Mouse (Mus musculus) heart, embryonic 16.5 days (tissue): ENCODE results near the gene Syn3. TPM values are rescaled to one million over a fixed set of nuclear protein-coding genes. Genes with fewer than 3 reads are reported as not detected.
A peak's percentile ranks its signal among the peaks of the same experiment; 100 is the strongest.

Experiments used
- ATAC-seq: fragments of 200-750 bp; cut with Nextera tagmentation; replicated peaks from 2 replicates; pipeline ENCODE4 v1.8.0; 2017; ENCODE audit warnings: moderate number of reproducible peaks; ENCODE audit not compliant: insufficient read depth, low FRiP score; ENCODE audit errors: extremely low read depth
- H3K27ac ChIP-seq: fragments of 300-500 bp; sonication (generic); 2 replicates; pipeline ENCODE4 v1.5.1; 2014; ENCODE audit warnings: mild to moderate bottlenecking, low read length, control low read depth, moderate library complexity
- H3K27me3 ChIP-seq: fragments of 300-500 bp; sonication (generic); 2 replicates; pipeline ENCODE4 v1.6.1; 2014; ENCODE audit warnings: low read length, mixed read lengths; ENCODE audit not compliant: control insufficient read depth, insufficient read depth
- H3K36me3 ChIP-seq: fragments of 300-500 bp; sonication (generic); 2 replicates; pipeline ENCODE4 v1.6.1; 2014; ENCODE audit not compliant: control insufficient read depth, insufficient read depth
- H3K4me1 ChIP-seq: fragments of 300-500 bp; sonication (generic); 2 replicates; pipeline ENCODE4 v1.6.1; 2014; ENCODE audit warnings: low read length, mixed read lengths; ENCODE audit not compliant: control insufficient read depth, insufficient read depth
- H3K4me2 ChIP-seq: fragments of 300-500 bp; sonication (generic); 2 replicates; pipeline ENCODE4 v1.6.1; 2014; ENCODE audit warnings: low read depth, mild to moderate bottlenecking, control low read depth, low read length
- H3K4me3 ChIP-seq: fragments of 300-500 bp; sonication (generic); 2 replicates; pipeline ENCODE4 v1.5.1; 2014; ENCODE audit warnings: mild to moderate bottlenecking, control low read depth, low read length
- H3K9ac ChIP-seq: fragments of 300-500 bp; sonication (generic); 2 replicates; pipeline ENCODE4 v1.6.1; 2014; ENCODE audit warnings: low read length, control low read depth
- H3K9me3 ChIP-seq: fragments of 300-500 bp; sonication (generic); replicated peaks from 2 replicates; pipeline ENCODE4 v1.6.1; 2016; ENCODE audit warnings: low read length; ENCODE audit not compliant: control insufficient read depth
- WGBS: fragments of 180-500 bp; shearing (Covaris S2); extraction: QIAGEN DNeasy Blood & Tissue Kit; methylation state at CpG from one replicate; pipeline ENCODE4 v1.1.7; 2014; 5-methylcytosine and 5-hydroxymethylcytosine counted together
- polyA plus RNA-seq: library from polyadenylated mRNA; unstranded; fragments of >200 nt; fragmentation: Nextera tagmentation; extraction: Ambion mirVana; gene quantifications from 2 replicates; pipeline ENCODE4 v1.2.1, GENCODE M21; 2015

Syn3 gene
- polyA plus RNA-seq, 1 experiment from 2014 or later, result 0.68 TPM

- H3K27me3 ChIP-seq, result no peaks in the 10 kb centered on the region
- peak within 1 kb of the TSS; percentile 87 for H3K27ac ChIP-seq
- H3K4me1 ChIP-seq, result peaks cover 25% of the 10 kb centered on the region
- WGBS, result under 1% methylated on average over 64 of the region's 65 CpGs
- H3K9ac ChIP-seq, result peak within 1 kb of the TSS; percentile 96
- H3K9me3 ChIP-seq, result no peaks in the 10 kb centered on the region
- ATAC-seq, result peak; percentile 87
- peaks cover 3% of the 10 kb centered on the region; the same call in 1 of the 2 replicates for H3K36me3 ChIP-seq
- H3K4me3 ChIP-seq, result peak within 1 kb of the TSS; percentile 87
- H3K4me2 ChIP-seq, result peak within 1 kb of the TSS; percentile 72
Observed at GRCm38 (mm10) chr10:86300293-86301116, 198.2 kb downstream of the Syn3 start, which contains the start of gene Timp3. Timp3 (plus strand) TSS chr10:86300372.

- WGBS, result 40% methylated on average over 6 of the region's 6 CpGs
- H3K4me3 ChIP-seq, result peak overlapping the region; percentile 87
- H3K9me3 ChIP-seq, result no peaks in the 10 kb centered on the region
- no peak for ATAC-seq
- peaks cover 3% of the 10 kb centered on the region; the same call in 1 of the 2 replicates for H3K36me3 ChIP-seq
- H3K27ac ChIP-seq, result peak overlapping the region; percentile 1; the same call in 1 of the 2 replicates
- peaks cover 25% of the 10 kb centered on the region for H3K4me1 ChIP-seq
- H3K27me3 ChIP-seq, result no peaks in the 10 kb centered on the region
- peak overlapping the region; percentile 96 for H3K9ac ChIP-seq
- peak overlapping the region; percentile 72 for H3K4me2 ChIP-seq
Observed at GRCm38 (mm10) chr10:86299795-86300194, 198.9 kb downstream of the Syn3 start.

- 68% methylated on average over 6 of the region's 6 CpGs for WGBS
- Histone ChIP-seq H3K4me2 (no peak overlapping the region), H3K4me3 (no peak overlapping the region), H3K9ac (no peak overlapping the region), H3K4me1 (peaks cover 12% of the 10 kb centered on the region), H3K9me3 (no peaks in the 10 kb centered on the region), H3K36me3 (no peaks in the 10 kb centered on the region), H3K27ac (no peak overlapping the region), H3K27me3 (no peaks in the 10 kb centered on the region)
- ATAC-seq, result no peak
Observed at GRCm38 (mm10) chr10:86298326-86298725, 200.4 kb downstream of the Syn3 start.

GRCm38 (mm10) chr10:86297307-86297706, 201.4 kb downstream of the Syn3 start:
- no peak overlapping the region for H3K4me2 ChIP-seq
- ATAC-seq, result no peak

DNA sequence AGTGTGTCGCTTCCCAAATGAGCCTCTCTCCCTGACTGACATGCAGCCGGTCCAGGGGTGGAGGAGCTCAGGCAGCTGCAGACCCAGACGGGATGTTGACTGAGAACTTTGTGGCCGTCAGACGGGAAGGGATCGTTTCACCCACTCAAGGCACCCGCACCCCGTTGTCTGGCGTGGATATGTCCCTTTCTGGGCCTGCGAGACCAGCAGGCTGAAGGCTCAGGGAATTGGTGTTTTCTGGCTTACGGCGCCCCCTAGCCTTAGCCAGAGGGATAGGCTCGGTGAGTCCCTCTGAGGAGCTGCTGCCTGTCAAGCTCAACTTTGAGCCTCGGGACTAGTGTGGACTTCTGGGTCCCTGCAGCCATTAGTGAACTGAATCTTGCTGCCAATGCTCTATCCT, 202.6 kb downstream of the Syn3 start:
- ATAC-seq, result no peak

More at GRCm38 (mm10) chr10:86297307-86297706, 201.4 kb downstream of the Syn3 start:
- H3K27ac ChIP-seq, result no peak overlapping the region
- H3K27me3 ChIP-seq, result no peaks in the 10 kb centered on the region
- no peak overlapping the region for H3K9ac ChIP-seq
- H3K4me1 ChIP-seq, result peaks cover 5% of the 10 kb centered on the region
- H3K36me3 ChIP-seq, result no peaks in the 10 kb centered on the region
- no peak overlapping the region for H3K4me3 ChIP-seq
- no peaks in the 10 kb centered on the region for H3K9me3 ChIP-seq
- WGBS, result 85% methylated on average over 2 of the region's 2 CpGs

GRCm38 (mm10) chr10:86295454-86296098, 203.1 kb downstream of the Syn3 start:
- no peaks in the 10 kb centered on the region for H3K27me3 ChIP-seq
- peak overlapping the region; percentile 68 for H3K4me2 ChIP-seq
- no peak overlapping the region for H3K27ac ChIP-seq
- H3K4me1 ChIP-seq, result peaks cover 5% of the 10 kb centered on the region
- no peak for ATAC-seq
- peak overlapping the region; percentile 62; the same call in 1 of the 2 replicates for H3K9ac ChIP-seq
- 34% methylated on average over 13 of the region's 13 CpGs for WGBS
- no peaks in the 10 kb centered on the region for H3K9me3 ChIP-seq
- peak overlapping the region; percentile 36 for H3K4me3 ChIP-seq
- H3K36me3 ChIP-seq, result no peaks in the 10 kb centered on the region

More for the DNA sequence above, 202.6 kb downstream of the Syn3 start:
- H3K27me3 ChIP-seq, result no peaks in the 10 kb centered on the region
- peak overlapping the region; percentile 36 for H3K4me3 ChIP-seq
- H3K27ac ChIP-seq, result no peak overlapping the region
- peak overlapping the region; percentile 62; the same call in 1 of the 2 replicates for H3K9ac ChIP-seq
- peak overlapping the region; percentile 68 for H3K4me2 ChIP-seq
- H3K4me1 ChIP-seq, result peaks cover 5% of the 10 kb centered on the region
- WGBS, result 5% methylated on average over 14 of the region's 14 CpGs
- H3K9me3 ChIP-seq, result no peaks in the 10 kb centered on the region
- no peaks in the 10 kb centered on the region for H3K36me3 ChIP-seq

DNA sequence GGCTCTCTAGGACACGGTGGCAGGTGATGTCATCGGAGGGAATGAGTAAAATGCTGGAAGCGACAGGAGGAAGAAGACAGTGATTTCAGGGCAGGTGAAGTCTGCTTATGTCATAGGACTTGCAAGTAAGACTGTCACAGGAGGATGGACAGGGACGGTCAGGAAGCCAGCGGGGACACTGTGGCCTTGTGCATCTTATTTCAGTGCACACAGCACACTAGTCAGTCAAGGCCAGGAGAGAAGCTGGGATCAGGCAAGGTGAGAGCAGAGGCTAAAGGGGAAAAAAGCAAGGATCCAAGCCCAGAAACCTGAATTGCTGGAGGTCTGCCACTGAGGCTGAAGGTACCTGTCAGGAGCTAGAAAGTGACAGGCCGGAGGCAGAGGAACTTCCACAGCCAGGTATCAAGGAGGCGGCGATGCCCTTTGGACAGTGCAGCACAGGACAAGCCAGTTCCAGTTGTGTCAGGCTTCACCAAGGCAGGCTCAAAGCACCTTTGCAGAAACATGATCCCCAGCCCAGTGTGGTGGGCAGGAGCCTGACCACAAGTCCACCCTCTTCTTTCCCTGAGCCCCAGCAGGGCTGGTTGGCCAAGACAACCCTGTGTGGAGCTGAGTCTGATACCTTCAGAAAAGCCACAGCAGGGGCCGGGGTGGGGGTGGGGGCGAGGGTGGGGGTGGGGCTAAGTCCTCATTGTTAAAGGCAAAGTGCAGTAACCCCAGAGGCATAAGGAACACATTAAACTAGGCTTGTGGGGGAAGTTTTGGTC, 203.9 kb downstream of the Syn3 start:
- no peaks in the 10 kb centered on the region for H3K27me3 ChIP-seq
- H3K4me1 ChIP-seq, result peaks cover 5% of the 10 kb centered on the region
- H3K9ac ChIP-seq, result no peak overlapping the region
- H3K36me3 ChIP-seq, result no peaks in the 10 kb centered on the region
- no peaks in the 10 kb centered on the region for H3K9me3 ChIP-seq
- 70% methylated on average over 10 of the region's 10 CpGs for WGBS
- no peak overlapping the region for H3K4me3 ChIP-seq
- ATAC-seq, result no peak
- H3K4me2 ChIP-seq, result no peak overlapping the region
- no peak overlapping the region for H3K27ac ChIP-seq

- Histone ChIP-seq H3K9ac (no peak overlapping the region), H3K4me2 (no peak overlapping the region), H3K4me1 (peaks cover 5% of the 10 kb centered on the region), H3K27me3 (no peaks in the 10 kb centered on the region), H3K36me3 (no peaks in the 10 kb centered on the region), H3K27ac (no peak overlapping the region), H3K9me3 (0 out of 2 replicates have a peak, but pooled peaks cover 3% of the 10 kb centered on the region), H3K4me3 (no peak overlapping the region)
- WGBS, result 73% methylated on average over 1 of the region's 1 CpGs
- ATAC-seq, result no peak
Observed at GRCm38 (mm10) chr10:86293880-86294279, 204.8 kb downstream of the Syn3 start.
